Mouse (Mus musculus): ENCODE data around the gene Brwd1. TPM values are rescaled to one million over a fixed set of nuclear protein-coding genes. Genes with fewer than 3 reads are reported as not detected.
"Not testable (repeated sequence)": the region's sequence is repeated elsewhere in the genome, so short reads cannot be mapped to it uniquely, and the experiment has no call there.

Brwd1 gene
- polyA plus RNA-seq, 1 experiment from 2014 or later = 208 TPM

DNA sequence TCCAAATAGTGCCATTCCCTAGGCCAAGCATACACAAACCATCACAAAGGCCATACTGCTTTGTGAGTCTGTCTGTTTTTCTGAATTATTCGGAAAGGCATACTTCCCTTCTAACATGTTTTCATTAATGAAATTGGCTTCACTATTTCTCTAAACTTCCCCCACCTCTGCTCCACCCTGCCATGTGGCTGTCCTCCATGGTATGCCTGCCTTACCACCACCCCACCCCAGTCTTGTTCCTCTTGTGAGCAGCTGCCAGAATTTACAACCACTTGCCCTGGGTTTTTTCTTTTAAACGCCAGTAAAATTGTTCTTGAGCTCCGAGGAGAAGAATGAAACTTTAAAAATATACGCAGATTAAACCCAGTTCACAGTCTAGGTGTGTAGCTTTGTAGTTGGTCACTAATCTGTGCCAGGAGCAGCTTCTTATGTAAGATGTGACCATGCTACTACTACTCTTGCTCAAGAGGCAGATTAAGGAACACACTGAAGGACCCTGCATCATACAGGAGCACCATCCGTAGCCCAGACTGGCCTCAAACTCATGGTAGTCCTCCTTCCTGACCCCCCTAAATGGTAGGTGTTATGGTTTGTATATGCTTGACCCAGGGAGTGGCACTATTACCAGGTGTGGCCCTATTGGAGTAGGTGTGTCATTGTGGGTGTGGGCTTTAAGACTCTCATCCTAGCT is 28.5 kb upstream of the Brwd1 start:
- 92% methylated on average over 5 of the region's 5 CpGs for WGBS

DNA sequence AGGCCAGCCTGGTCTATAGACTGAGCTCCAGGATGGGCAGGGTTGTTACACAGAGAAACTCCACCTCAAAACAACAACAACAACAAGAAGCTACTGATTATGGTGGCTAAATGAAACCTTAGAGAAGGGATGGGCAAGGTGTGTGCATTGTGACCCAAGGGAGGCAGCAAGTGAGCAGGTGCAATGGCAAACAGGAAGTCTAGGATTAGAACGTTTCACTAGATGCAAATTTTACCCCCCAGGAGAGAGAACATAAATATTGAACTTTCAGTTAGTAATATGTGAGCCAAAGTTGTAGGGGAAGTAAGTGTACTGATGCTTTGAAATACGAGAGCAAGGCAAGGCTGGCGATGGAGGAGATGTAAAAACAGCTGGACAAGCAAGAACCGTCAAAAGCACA is 27.3 kb upstream of the Brwd1 start:
- no peaks in the 10 kb centered on the region for H3K27me3 ChIP-seq (replicated peaks; ENCODE audit: control insufficient read depth, insufficient read depth, low read length)
- H3K4me2 ChIP-seq (ENCODE audit: low read length) = no peak overlapping the region
- H3K9me3 ChIP-seq (ENCODE audit: control insufficient read depth, low read length) = no peaks in the 10 kb centered on the region
- ATAC-seq = no peak
- no peak overlapping the region for H3K4me3 ChIP-seq (ENCODE audit: low read length)
- no peaks in the 10 kb centered on the region for H3K36me3 ChIP-seq (ENCODE audit: control insufficient read depth, insufficient read depth, low read length)
- no peak overlapping the region for H3K27ac ChIP-seq (ENCODE audit: low read depth, low read length)
- no peaks in the 10 kb centered on the region for H3K4me1 ChIP-seq (ENCODE audit: control insufficient read depth, insufficient read depth, low read depth, low read length)
- H3K9ac ChIP-seq (ENCODE audit: low read depth, low read length) = no peak overlapping the region
- 68% methylated on average over 4 of the region's 4 CpGs for WGBS

More for the DNA sequence above, 28.5 kb upstream of the Brwd1 start:
- Histone ChIP-seq H3K27me3 (replicated peaks; ENCODE audit: control insufficient read depth, insufficient read depth, low read length) (no peaks in the 10 kb centered on the region), H3K4me1 (ENCODE audit: control insufficient read depth, insufficient read depth, low read depth, low read length) (no peaks in the 10 kb centered on the region), H3K9ac (ENCODE audit: low read depth, low read length) (no peak overlapping the region), H3K4me2 (ENCODE audit: low read length) (no peak overlapping the region), H3K4me3 (ENCODE audit: low read length) (no peak overlapping the region), H3K36me3 (ENCODE audit: control insufficient read depth, insufficient read depth, low read length) (no peaks in the 10 kb centered on the region), H3K27ac (ENCODE audit: low read depth, low read length) (no peak overlapping the region), H3K9me3 (ENCODE audit: control insufficient read depth, low read length) (no peaks in the 10 kb centered on the region)
- ATAC-seq = no peak

DNA sequence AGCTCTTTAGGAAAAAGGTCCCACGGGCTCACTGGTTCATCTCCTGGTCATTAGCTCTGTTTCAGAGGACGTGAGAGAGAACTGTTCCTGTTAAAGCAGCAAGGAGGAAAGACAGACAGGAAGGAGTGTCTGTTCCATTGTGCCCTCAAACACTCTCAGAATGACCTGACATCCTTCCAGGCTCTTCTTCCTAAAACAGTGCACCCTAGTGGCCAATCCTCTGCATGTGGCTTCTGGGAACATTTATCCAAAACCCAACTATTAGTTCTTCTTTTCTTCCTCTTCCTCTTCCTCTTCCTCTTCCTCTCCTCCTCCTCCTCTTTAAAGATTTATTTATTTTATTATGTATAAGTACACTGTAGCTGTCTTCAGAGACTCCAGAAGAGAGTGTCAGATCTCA is 20.7 kb upstream of the Brwd1 start:
- no peaks in the 10 kb centered on the region for H3K27me3 ChIP-seq (replicated peaks; ENCODE audit: control insufficient read depth, insufficient read depth, low read length)
- 51% methylated on average over 2 of the region's 2 CpGs for WGBS
- no peak overlapping the region for H3K9ac ChIP-seq (ENCODE audit: low read depth, low read length)
- no peak overlapping the region for H3K4me3 ChIP-seq (ENCODE audit: low read length)
- no peak overlapping the region for H3K27ac ChIP-seq (ENCODE audit: low read depth, low read length)
- H3K9me3 ChIP-seq (ENCODE audit: control insufficient read depth, low read length) = no peaks in the 10 kb centered on the region
- H3K36me3 ChIP-seq (ENCODE audit: control insufficient read depth, insufficient read depth, low read length) = no peaks in the 10 kb centered on the region
- no peak for ATAC-seq
- H3K4me1 ChIP-seq (ENCODE audit: control insufficient read depth, insufficient read depth, low read depth, low read length) = no peaks in the 10 kb centered on the region
- H3K4me2 ChIP-seq (ENCODE audit: low read length) = no peak overlapping the region

DNA sequence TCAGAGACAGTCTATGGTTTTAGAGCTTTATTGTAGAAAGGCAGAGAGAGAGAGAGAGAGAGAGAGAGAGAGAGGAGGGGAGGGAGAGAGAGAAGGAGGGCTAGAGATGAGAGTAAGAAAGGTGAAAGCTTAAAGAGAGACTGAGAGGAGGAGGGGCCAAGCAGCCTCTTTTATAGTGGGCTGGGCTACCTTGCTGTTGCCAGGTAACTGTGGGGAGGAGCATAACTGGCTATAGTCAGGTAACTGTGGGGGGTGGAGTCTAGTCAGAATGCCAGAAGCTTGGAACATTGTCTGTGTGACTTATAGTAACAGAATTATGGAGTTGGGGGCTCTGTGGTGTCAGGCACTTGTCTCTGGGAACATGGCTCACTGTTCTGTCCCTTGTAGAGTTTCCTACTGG is 15.5 kb upstream of the Brwd1 start:
- not testable (repeated sequence) for H3K27ac ChIP-seq (ENCODE audit: low read depth, low read length); H3K27me3 ChIP-seq (replicated peaks; ENCODE audit: control insufficient read depth, insufficient read depth, low read length); ATAC-seq; H3K4me1 ChIP-seq (ENCODE audit: control insufficient read depth, insufficient read depth, low read depth, low read length); H3K4me2 ChIP-seq (ENCODE audit: low read length); H3K36me3 ChIP-seq (ENCODE audit: control insufficient read depth, insufficient read depth, low read length); H3K4me3 ChIP-seq (ENCODE audit: low read length); H3K9ac ChIP-seq (ENCODE audit: low read depth, low read length); H3K9me3 ChIP-seq (ENCODE audit: control insufficient read depth, low read length)

DNA sequence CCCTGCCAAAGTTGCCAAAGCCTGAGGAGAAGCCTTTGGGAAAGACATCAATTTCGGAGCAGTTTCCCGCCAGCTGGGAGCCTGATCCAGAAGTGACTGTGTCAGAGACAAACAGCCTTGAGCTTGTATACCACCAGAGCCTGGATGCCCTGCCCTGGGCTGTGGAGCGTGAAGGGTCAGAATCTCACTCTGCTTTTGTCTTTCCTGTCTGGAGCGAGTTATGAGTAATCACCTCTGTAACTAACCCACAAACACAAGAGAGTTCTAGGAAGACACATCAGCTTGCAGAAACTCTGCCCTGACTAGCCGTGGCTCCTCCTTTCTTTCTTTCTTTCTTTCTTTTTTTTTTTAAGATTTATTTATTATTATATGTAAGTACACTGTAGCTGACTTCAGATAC is 13.6 kb upstream of the Brwd1 start:
- Histone ChIP-seq H3K27ac (ENCODE audit: low read depth, low read length) (no peak overlapping the region), H3K4me1 (ENCODE audit: control insufficient read depth, insufficient read depth, low read depth, low read length) (no peaks in the 10 kb centered on the region), H3K36me3 (ENCODE audit: control insufficient read depth, insufficient read depth, low read length) (no peaks in the 10 kb centered on the region), H3K9ac (ENCODE audit: low read depth, low read length) (no peak overlapping the region), H3K4me3 (ENCODE audit: low read length) (no peak overlapping the region), H3K9me3 (ENCODE audit: control insufficient read depth, low read length) (no peaks in the 10 kb centered on the region), H3K4me2 (ENCODE audit: low read length) (no peak overlapping the region), H3K27me3 (replicated peaks; ENCODE audit: control insufficient read depth, insufficient read depth, low read length) (no peaks in the 10 kb centered on the region)
- WGBS = 89% methylated on average over 5 of the region's 5 CpGs
- ATAC-seq = no peak

DNA sequence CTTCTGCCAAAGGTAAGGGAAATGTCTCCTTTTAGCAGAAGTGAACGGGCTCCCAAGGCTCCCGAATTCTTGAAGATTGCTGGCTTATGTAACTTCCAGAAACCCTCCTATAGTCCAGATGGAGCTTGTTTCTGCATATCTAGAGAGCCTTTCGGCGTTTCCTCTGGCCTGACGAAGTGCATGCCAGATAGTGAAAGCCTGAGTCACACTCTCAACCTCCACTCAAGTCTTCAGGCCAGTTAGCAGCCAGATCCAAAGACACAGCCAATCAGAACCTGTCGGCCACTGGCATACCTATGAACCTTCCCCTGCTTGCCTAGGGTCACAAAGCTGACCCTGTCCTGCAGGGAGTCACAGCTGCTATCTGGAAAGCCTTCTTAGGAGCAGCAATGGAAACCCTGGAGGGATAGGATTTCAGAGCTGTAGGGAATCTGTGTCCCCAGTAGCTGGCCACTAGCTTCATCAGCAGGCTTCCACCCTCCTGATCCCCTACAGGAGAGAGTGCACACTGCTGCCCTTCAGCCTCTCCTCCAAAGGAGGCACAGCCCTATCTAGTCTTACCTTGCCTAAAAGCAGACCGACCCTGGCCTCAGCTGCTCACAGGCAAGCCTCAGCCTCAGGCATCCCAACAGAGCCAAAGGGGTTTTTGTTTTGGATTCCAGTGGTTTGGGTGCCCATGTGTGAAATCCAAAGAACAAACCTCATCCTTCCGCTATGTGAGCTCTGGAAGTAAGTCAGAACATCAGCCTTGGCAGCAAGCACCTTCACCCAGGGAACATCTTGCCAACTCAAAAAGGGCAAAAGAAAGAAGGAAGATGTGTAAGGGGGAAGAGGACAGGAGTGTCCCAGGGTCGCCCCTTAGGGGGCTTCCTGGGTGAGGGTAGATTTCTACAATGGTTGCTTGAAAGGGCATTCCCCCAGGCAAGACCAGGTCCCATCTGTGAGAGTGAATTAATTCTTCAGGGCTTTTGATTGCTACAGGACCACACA is 9.5 kb upstream of the Brwd1 start:
- no peak overlapping the region for H3K9ac ChIP-seq (ENCODE audit: low read depth, low read length)
- H3K4me1 ChIP-seq (ENCODE audit: control insufficient read depth, insufficient read depth, low read depth, low read length) = no peaks in the 10 kb centered on the region
- no peak overlapping the region for H3K4me2 ChIP-seq (ENCODE audit: low read length)
- H3K27me3 ChIP-seq (replicated peaks; ENCODE audit: control insufficient read depth, insufficient read depth, low read length) = no peaks in the 10 kb centered on the region
- no peaks in the 10 kb centered on the region for H3K9me3 ChIP-seq (ENCODE audit: control insufficient read depth, low read length)
- WGBS = 73% methylated on average over 9 of the region's 9 CpGs
- no peak overlapping the region for H3K4me3 ChIP-seq (ENCODE audit: low read length)
- no peak for ATAC-seq
- H3K27ac ChIP-seq (ENCODE audit: low read depth, low read length) = no peak overlapping the region
- no peaks in the 10 kb centered on the region for H3K36me3 ChIP-seq (ENCODE audit: control insufficient read depth, insufficient read depth, low read length)

DNA sequence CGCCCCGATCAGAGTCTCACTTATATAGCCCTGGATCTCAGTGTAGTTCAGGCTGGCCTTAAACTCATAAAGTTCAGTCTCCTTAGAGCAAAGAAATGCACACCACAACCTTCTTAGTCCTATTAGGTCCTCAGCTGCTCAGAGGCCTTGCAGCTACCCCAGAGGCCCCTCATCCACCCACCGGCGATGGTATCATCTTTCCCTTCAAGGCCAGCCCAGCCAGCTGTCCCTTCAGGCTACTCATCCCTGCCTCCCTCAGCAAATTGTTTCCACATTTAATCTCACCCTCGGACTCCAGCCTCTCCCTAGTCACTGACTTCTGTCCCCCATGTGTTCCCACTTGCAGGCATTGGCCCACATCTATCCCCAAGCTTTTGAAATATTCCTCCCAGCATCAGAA is 5.8 kb upstream of the Brwd1 start:
- H3K27me3 ChIP-seq (replicated peaks; ENCODE audit: control insufficient read depth, insufficient read depth, low read length) = no peaks in the 10 kb centered on the region
- no peaks in the 10 kb centered on the region for H3K4me1 ChIP-seq (ENCODE audit: control insufficient read depth, insufficient read depth, low read depth, low read length)
- H3K4me3 ChIP-seq (ENCODE audit: low read length) = no peak overlapping the region
- no peaks in the 10 kb centered on the region for H3K36me3 ChIP-seq (ENCODE audit: control insufficient read depth, insufficient read depth, low read length)
- H3K27ac ChIP-seq (ENCODE audit: low read depth, low read length) = no peak overlapping the region
- no peaks in the 10 kb centered on the region for H3K9me3 ChIP-seq (ENCODE audit: control insufficient read depth, low read length)
- no peak overlapping the region for H3K4me2 ChIP-seq (ENCODE audit: low read length)
- WGBS = 82% methylated on average over 5 of the region's 5 CpGs
- ATAC-seq = no peak
- no peak overlapping the region for H3K9ac ChIP-seq (ENCODE audit: low read depth, low read length)

DNA sequence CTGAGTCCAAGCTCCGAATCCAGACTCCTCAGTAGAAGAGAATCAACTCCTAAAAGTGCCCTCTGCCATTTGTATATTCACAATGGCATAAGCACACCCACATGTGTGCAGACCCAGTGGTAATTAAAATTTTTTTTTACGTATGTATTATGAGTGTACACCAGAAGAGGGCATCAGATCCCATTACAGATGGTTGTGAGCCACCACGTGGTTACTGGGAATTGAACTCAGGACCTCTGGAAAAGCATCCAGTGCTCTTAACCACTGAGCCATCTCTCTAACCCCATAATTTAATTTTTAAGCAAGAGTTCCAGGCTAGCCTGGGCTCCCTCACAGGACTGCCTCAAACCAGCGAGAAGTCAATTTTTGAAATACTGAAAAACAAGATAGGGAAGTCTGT is 5.1 kb upstream of the Brwd1 start:
- Histone ChIP-seq H3K9ac (ENCODE audit: low read depth, low read length) (no peak overlapping the region), H3K27ac (ENCODE audit: low read depth, low read length) (no peak overlapping the region), H3K27me3 (replicated peaks; ENCODE audit: control insufficient read depth, insufficient read depth, low read length) (no peaks in the 10 kb centered on the region), H3K9me3 (ENCODE audit: control insufficient read depth, low read length) (no peaks in the 10 kb centered on the region), H3K4me2 (ENCODE audit: low read length) (no peak overlapping the region), H3K36me3 (ENCODE audit: control insufficient read depth, insufficient read depth, low read length) (no peaks in the 10 kb centered on the region), H3K4me3 (ENCODE audit: low read length) (no peak overlapping the region), H3K4me1 (ENCODE audit: control insufficient read depth, insufficient read depth, low read depth, low read length) (no peaks in the 10 kb centered on the region)
- WGBS = 78% methylated on average over 4 of the region's 4 CpGs
- ATAC-seq = no peak

DNA sequence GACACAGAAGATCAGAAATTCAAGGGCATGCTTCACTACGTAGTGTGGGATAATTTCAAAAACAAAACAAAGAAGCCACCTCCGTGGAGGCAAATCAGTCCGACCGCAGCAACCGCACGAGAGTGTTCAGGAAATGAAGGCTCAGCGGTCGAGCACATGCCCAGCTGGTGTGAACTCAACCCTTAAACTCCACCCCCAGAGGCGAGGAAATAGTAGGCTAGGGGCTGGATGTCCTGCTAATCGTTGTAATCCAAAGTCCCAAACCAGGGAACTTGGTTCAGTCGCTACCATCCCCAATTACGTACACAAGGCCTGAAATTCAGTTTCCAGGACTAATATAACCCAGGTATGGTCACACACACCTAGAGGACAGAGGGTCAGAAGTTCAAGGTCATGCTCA is 4.7 kb upstream of the Brwd1 start:
- Histone ChIP-seq H3K4me2 (ENCODE audit: low read length) (no peak overlapping the region), H3K36me3 (ENCODE audit: control insufficient read depth, insufficient read depth, low read length) (no peaks in the 10 kb centered on the region), H3K27me3 (replicated peaks; ENCODE audit: control insufficient read depth, insufficient read depth, low read length) (no peaks in the 10 kb centered on the region), H3K4me3 (ENCODE audit: low read length) (no peak overlapping the region), H3K4me1 (ENCODE audit: control insufficient read depth, insufficient read depth, low read depth, low read length) (no peaks in the 10 kb centered on the region), H3K27ac (ENCODE audit: low read depth, low read length) (no peak overlapping the region), H3K9me3 (ENCODE audit: control insufficient read depth, low read length) (no peaks in the 10 kb centered on the region), H3K9ac (ENCODE audit: low read depth, low read length) (no peak overlapping the region)
- 74% methylated on average over 12 of the region's 12 CpGs for WGBS
- no peak for ATAC-seq
